Mouse (Mus musculus): Measurements from ENCODE around the gene Mrgprb3.

Gene Mrgprb3

GRCm38 (mm10) chr7:48643711-48644110 lies at the start of gene Mrgprb3:
Mrgprb3 (minus strand) TSS chr7:48643811.
- DNase-seq (ENCODE audit: low spot score), result no peak
